Mouse (Mus musculus): Measurements from ENCODE around the gene Klhl3.
A peak's percentile ranks its signal among the peaks of the same experiment; 100 is the strongest.

- TF ChIP-seq CTCF (IDR thresholded peaks at IDR 0.05; ENCODE audit: low read depth, low read length) (peak; percentile 51), POLR2A (IDR thresholded peaks at IDR 0.05; ENCODE audit: extremely low read depth, insufficient read depth, low read length) (no peak)
Measured at GRCm38 (mm10) chr13:58048076-58048475, 65.3 kb downstream of the Klhl3 start.
